Mouse (Mus musculus) kidney, embryonic 14.5 days (tissue): ENCODE data around the gene Gm20817. TPM values are rescaled to one million over a fixed set of nuclear protein-coding genes. Genes with fewer than 3 reads are reported as not detected.
"Not testable (repeated sequence)": the region's sequence is repeated elsewhere in the genome, so short reads cannot be mapped to it uniquely, and the experiment has no call there.

Experiments used
- ATAC-seq: fragments of 200-750 bp; cut with Nextera tagmentation; 2 replicates; pipeline ENCODE4 v1.8.0; 2017; ENCODE audit warnings: moderate number of reproducible peaks, mild to moderate bottlenecking, moderate TSS enrichment, moderate library complexity; ENCODE audit not compliant: low FRiP score, low TSS enrichment
- H3K27ac ChIP-seq: fragments of 300-500 bp; sonication (generic); 2 replicates; pipeline ENCODE4 v1.5.1; 2014; ENCODE audit warnings: low read depth, mild to moderate bottlenecking, low read length, moderate library complexity, mixed read lengths
- H3K27me3 ChIP-seq: fragments of 300-500 bp; sonication (generic); 2 replicates; pipeline ENCODE4 v1.6.1; 2014; ENCODE audit warnings: mild to moderate bottlenecking, low read length; ENCODE audit not compliant: control insufficient read depth, insufficient read depth
- H3K36me3 ChIP-seq: fragments of 300-500 bp; sonication (generic); 2 replicates; pipeline ENCODE4 v1.6.1; 2014; ENCODE audit warnings: low read length, mixed read lengths; ENCODE audit not compliant: control insufficient read depth, insufficient read depth
- H3K4me1 ChIP-seq: fragments of 300-500 bp; sonication (generic); 2 replicates; pipeline ENCODE4 v1.6.1; 2014; ENCODE audit warnings: low read length, mixed read lengths; ENCODE audit not compliant: control insufficient read depth, insufficient read depth
- H3K4me2 ChIP-seq: fragments of 300-500 bp; sonication (generic); replicated peaks from 2 replicates; pipeline ENCODE4 v1.6.1; 2014; ENCODE audit warnings: low read depth, mild to moderate bottlenecking, low read length
- H3K4me3 ChIP-seq: fragments of 300-500 bp; sonication (generic); 2 replicates; pipeline ENCODE4 v1.5.1; 2014; ENCODE audit warnings: mild to moderate bottlenecking, low read length
- H3K9ac ChIP-seq: fragments of 300-500 bp; sonication (generic); 2 replicates; pipeline ENCODE4 v1.6.1; 2014; ENCODE audit warnings: low read depth, mild to moderate bottlenecking, low read length, moderate library complexity
- H3K9me3 ChIP-seq: fragments of 300-500 bp; sonication (generic); 2 replicates; pipeline ENCODE4 v1.6.1; 2016; ENCODE audit warnings: low read length; ENCODE audit not compliant: control insufficient read depth
- WGBS: fragments of 180-500 bp; shearing (Covaris S2); extraction: QIAGEN DNeasy Blood & Tissue Kit; methylation state at CpG from one replicate; pipeline ENCODE4 v1.1.7; 2014; 5-methylcytosine and 5-hydroxymethylcytosine counted together
- polyA plus RNA-seq: library from polyadenylated mRNA; unstranded; fragments of >200 nt; fragmentation: Nextera tagmentation; extraction: Ambion mirVana; gene quantifications from 2 replicates; pipeline ENCODE4 v1.2.1, GENCODE M21; 2014

The Gm20817 gene
- polyA plus RNA-seq: not detected in 2 replicates

DNA sequence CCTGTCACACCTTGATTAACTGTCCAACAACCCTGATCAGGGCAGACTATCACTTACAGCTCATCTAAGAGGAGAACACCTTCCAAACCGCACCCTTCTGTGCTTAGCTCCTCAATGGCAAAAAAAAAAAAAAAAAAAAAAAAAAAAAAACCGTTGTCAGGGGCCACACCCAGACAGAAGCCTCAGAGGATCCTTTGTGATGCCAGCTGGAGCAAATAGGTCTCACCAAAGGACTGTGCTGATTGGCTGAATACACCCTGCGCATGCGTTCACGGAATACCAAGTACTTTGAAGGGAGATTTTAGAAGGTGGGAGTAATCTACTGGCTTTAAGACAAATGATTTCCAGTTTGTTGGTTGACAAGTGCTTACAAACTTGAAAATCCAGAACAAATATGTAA lies at the start of gene Gm20817:
Gene Gm20817 (minus strand): TSS at position 101 of the 400 bp plus-strand sequence.
- not testable (repeated sequence) for H3K9ac ChIP-seq, H3K9me3 ChIP-seq, ATAC-seq, H3K27me3 ChIP-seq, H3K4me3 ChIP-seq, H3K27ac ChIP-seq, H3K4me1 ChIP-seq, H3K36me3 ChIP-seq, H3K4me2 ChIP-seq
- no CpG with 5 or more reads among the region's 5 CpGs for WGBS
